Mouse (Mus musculus): ENCODE measurements around the gene Tdrd12.

DNA sequence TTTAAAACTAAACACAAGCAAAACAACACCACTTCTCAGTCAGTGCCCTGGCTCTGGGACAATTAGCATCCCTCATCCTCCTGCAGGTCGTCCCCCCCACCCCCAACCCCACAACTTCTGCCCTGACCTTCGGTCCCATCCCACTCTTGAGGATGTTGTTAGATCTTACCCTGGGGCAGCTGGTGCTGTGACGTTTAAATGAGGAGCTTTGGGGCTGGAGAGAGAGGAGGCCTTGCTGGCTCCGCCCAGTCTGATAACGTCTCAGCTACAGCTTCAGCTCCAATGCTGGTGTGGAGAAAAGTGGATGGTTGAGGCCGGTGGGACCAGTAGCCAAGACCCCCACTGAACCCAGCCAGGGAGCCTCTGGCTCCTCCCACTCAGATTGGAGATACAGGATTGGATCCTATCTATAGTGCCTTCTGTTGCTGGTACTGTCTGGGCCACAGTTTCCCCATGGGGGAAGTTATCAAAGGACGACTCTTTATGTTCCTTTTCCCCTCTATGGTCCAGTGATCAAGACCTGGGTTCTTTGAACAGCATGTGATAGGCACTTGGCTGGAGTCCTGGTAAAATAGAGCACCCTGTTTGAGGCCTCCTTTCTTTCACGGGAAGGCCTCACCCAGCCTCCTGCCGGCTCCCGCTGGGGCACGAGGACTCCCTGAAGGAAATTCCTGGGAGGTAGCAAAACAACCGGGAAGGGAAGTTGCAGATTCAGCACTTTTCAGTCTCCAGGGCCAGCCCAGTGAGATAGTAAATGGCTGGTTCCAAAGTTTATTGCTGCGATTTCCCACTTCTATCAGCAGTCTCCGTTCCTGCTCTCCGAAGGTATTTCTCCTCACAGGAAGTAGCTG is 89.3 kb downstream of the Tdrd12 start, which contains the start of gene Slc7a9:
- no peak for TF ChIP-seq CTCF (IDR thresholded peaks at IDR 0.05; ENCODE audit: borderline replicate concordance, insufficient read depth, low read depth, low read length)
- TF ChIP-seq POLR2A (IDR thresholded peaks at IDR 0.05; ENCODE audit: borderline replicate concordance, insufficient read depth, low read length) = no peak
